Mouse (Mus musculus): ENCODE results near the gene Gstcd. TPM values are rescaled to one million over a fixed set of nuclear protein-coding genes. Genes with fewer than 3 reads are reported as not detected.

Gstcd gene
- polyA plus RNA-seq (2015; fragmentation: Nextera tagmentation; extraction: Ambion mirVana): 3.5 and 4.0 TPM in 2 replicates

DNA sequence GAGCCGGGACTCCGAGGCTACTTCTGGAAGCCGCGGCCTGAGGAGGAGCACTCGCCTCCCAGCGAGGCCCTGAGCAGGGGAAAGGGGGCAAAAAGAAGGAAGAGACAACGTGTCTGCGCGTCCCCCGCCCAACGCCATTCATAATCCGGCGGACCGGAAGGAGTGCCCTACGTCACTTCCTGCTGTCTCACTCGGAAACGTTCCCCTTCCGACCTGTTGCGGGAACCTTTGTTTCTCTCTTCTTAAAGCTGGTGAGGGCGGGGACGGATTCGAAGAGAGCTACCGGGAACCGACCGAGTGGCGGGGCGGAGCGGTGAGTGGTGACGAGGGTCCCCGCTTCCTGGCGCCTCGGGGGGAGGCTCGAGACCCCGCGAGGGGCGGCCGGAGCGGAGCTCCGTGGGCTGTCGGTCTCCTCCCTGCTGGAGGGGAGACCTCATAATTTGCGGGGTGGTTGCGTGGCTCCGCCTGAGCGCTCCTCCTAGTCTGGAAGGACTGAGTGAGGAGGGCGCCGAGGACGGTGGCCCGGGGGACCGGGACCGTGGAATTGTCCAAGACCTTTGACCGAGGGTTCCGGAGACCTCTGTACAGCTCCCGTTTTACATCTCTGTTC lies at the start of gene Gstcd, which contains the start of gene Ints12:
Gene Gstcd, minus strand, starts transcription at position 370 of the 610 bp plus-strand sequence.
Gene Ints12, plus strand, starts transcription at position 177 of the 610 bp plus-strand sequence.
- under 1% methylated on average over 53 of the region's 53 CpGs for WGBS
- H3K4me1 ChIP-seq (ENCODE audit: control insufficient read depth, insufficient read depth, low read length): peaks cover 22% of the 10 kb centered on the region
- ATAC-seq: peak; percentile 99
- H3K4me2 ChIP-seq (ENCODE audit: low read length): peak within 1 kb of the TSS; percentile 78
- H3K36me3 ChIP-seq (ENCODE audit: control insufficient read depth, insufficient read depth, low read length): no peaks in the 10 kb centered on the region
- H3K27ac ChIP-seq (ENCODE audit: low read length): peak within 1 kb of the TSS; percentile 92
- H3K27me3 ChIP-seq (ENCODE audit: control insufficient read depth, insufficient read depth, low read depth, low read length): no peaks in the 10 kb centered on the region
- H3K9me3 ChIP-seq (replicated peaks; ENCODE audit: control insufficient read depth, low read length, poor library complexity, severe bottlenecking): no peaks in the 10 kb centered on the region
- H3K4me3 ChIP-seq (ENCODE audit: low read depth, low read length): peak within 1 kb of the TSS; percentile 83
- H3K9ac ChIP-seq (ENCODE audit: low read depth, low read length): peak within 1 kb of the TSS; percentile 88

DNA sequence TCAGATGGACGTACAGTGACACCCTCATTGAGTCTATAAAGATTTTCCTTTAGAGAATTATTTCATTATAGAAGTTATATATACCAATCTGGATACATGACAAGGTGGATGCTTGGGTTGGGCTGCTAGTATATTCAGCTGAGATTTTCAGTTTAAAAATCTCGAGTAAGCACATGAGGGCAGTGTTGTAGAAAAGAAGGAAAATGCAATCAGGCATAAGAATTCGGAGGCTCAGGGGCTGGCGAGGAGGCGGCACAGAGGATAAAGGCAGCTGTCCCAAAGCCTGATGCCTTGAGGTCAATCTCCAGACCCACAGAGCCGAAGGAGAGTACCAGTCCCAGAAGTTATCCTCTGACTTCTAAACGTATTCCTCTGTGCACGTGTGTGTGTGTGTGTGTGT lies 40.8 kb upstream of the Gstcd start:
- no peak; the same call in 1 of the 2 replicates for ATAC-seq
- Histone ChIP-seq H3K36me3 (ENCODE audit: control insufficient read depth, insufficient read depth, low read length) (no peaks in the 10 kb centered on the region), H3K4me1 (ENCODE audit: control insufficient read depth, insufficient read depth, low read length) (no peaks in the 10 kb centered on the region), H3K9ac (ENCODE audit: low read depth, low read length) (no peak overlapping the region), H3K4me2 (ENCODE audit: low read length) (no peak overlapping the region), H3K4me3 (ENCODE audit: low read depth, low read length) (no peak overlapping the region), H3K27ac (ENCODE audit: low read length) (no peak overlapping the region), H3K27me3 (ENCODE audit: control insufficient read depth, insufficient read depth, low read depth, low read length) (no peaks in the 10 kb centered on the region), H3K9me3 (replicated peaks; ENCODE audit: control insufficient read depth, low read length, poor library complexity, severe bottlenecking) (no peaks in the 10 kb centered on the region)
- 43% methylated on average over 8 of the region's 8 CpGs for WGBS

DNA sequence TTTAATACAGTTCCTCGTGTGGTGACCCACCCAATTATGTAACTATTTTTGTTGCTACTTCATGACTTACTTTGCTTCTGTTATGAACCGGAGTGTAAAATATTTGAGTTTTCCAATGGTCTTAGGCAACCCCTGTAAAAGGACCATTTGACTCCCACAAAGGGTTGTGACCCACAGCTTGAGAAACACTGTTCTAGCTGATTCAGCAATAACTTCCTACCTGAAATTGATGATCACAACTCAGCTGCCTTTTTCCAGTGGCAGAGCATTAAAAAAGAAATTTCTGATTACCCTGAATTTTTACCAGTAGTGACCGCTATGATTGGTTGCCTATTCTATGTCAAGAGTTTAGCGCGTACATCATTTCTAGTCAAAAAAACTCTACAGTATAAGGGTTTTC lies 39.5 kb upstream of the Gstcd start:
- H3K4me3 ChIP-seq (ENCODE audit: low read depth, low read length): no peak overlapping the region
- no peaks in the 10 kb centered on the region for H3K9me3 ChIP-seq (replicated peaks; ENCODE audit: control insufficient read depth, low read length, poor library complexity, severe bottlenecking)
- H3K36me3 ChIP-seq (ENCODE audit: control insufficient read depth, insufficient read depth, low read length): no peaks in the 10 kb centered on the region
- ATAC-seq: no peak
- no peak overlapping the region for H3K27ac ChIP-seq (ENCODE audit: low read length)
- no peak overlapping the region for H3K4me2 ChIP-seq (ENCODE audit: low read length)
- H3K27me3 ChIP-seq (ENCODE audit: control insufficient read depth, insufficient read depth, low read depth, low read length): no peaks in the 10 kb centered on the region
- H3K9ac ChIP-seq (ENCODE audit: low read depth, low read length): no peak overlapping the region
- H3K4me1 ChIP-seq (ENCODE audit: control insufficient read depth, insufficient read depth, low read length): no peaks in the 10 kb centered on the region
- WGBS: 96% methylated on average over 5 of the region's 5 CpGs

DNA sequence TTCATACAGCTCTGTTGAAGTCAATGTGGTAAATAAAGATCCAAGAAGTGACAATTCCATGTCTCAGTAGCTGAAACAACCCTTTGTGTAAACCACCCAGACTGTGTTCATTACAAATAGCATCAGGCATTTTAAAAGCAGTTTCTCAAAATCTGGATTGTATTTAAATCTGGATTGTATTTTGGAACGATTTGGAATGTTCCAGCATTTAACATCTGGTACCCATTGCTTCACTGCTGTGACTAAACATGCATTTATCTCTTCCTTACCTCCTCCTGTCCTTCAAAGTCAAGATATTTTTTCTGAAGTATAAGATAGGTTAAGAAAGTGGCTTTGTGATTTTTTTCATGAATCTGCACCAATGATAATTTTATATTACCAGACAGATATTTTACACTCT lies 21.4 kb upstream of the Gstcd start:
- WGBS: 58% methylated on average over 1 of the region's 1 CpGs
- Histone ChIP-seq H3K4me3 (ENCODE audit: low read depth, low read length) (no peak overlapping the region), H3K27ac (ENCODE audit: low read length) (no peak overlapping the region), H3K27me3 (ENCODE audit: control insufficient read depth, insufficient read depth, low read depth, low read length) (no peaks in the 10 kb centered on the region), H3K9ac (ENCODE audit: low read depth, low read length) (no peak overlapping the region), H3K4me1 (ENCODE audit: control insufficient read depth, insufficient read depth, low read length) (no peaks in the 10 kb centered on the region), H3K4me2 (ENCODE audit: low read length) (no peak overlapping the region), H3K9me3 (replicated peaks; ENCODE audit: control insufficient read depth, low read length, poor library complexity, severe bottlenecking) (no peaks in the 10 kb centered on the region), H3K36me3 (ENCODE audit: control insufficient read depth, insufficient read depth, low read length) (no peaks in the 10 kb centered on the region)
- no peak for ATAC-seq

DNA sequence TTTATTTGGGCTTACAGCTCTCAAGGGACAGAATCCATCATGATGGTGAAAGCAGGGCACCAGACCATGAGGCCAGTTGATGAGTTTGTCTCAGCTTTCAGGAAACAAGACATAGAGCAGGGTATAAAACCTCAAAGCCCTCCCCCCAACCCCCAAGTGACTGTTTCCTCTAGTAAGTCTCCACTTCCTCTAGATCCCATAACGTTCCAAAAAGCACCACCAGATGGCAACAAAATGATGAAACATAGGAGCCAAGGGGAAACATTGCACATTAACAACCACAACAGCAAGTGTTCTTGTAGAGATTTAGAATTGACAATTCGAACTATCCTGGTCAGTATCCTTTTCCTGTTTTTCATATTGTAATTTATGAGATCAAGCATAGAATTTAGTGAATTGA lies 19.9 kb upstream of the Gstcd start:
- Histone ChIP-seq H3K36me3 (ENCODE audit: control insufficient read depth, insufficient read depth, low read length) (0 out of 2 replicates have a peak, but pooled peaks cover 2% of the 10 kb centered on the region), H3K27me3 (ENCODE audit: control insufficient read depth, insufficient read depth, low read depth, low read length) (no peaks in the 10 kb centered on the region), H3K4me1 (ENCODE audit: control insufficient read depth, insufficient read depth, low read length) (no peaks in the 10 kb centered on the region), H3K9me3 (replicated peaks; ENCODE audit: control insufficient read depth, low read length, poor library complexity, severe bottlenecking) (no peaks in the 10 kb centered on the region), H3K9ac (ENCODE audit: low read depth, low read length) (no peak overlapping the region), H3K4me3 (ENCODE audit: low read depth, low read length) (no peak overlapping the region), H3K4me2 (ENCODE audit: low read length) (no peak overlapping the region), H3K27ac (ENCODE audit: low read length) (no peak overlapping the region)
- 38% methylated on average over 2 of the region's 2 CpGs for WGBS
- ATAC-seq: peak; percentile 48; the same call in 1 of the 2 replicates

DNA sequence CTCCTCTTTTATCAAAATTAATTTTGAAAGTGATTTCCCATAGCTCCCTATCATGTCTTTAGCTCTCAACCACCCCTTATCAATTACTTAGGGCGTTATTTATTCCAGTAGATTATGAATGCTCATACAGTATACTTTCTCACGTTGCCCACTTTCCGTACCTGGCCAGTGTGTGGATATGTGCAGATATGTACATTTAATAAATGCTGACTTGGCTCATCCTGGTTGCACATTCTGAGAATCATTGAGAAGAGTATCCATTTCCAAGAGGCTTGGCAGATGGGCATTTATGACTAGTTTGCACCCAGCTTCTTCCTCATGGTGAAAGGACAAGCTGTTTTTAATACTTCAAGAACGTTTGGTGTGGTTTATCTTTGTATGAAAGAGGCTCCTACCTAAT lies 18.0 kb upstream of the Gstcd start:
- H3K9ac ChIP-seq (ENCODE audit: low read depth, low read length): no peak overlapping the region
- no peaks in the 10 kb centered on the region for H3K9me3 ChIP-seq (replicated peaks; ENCODE audit: control insufficient read depth, low read length, poor library complexity, severe bottlenecking)
- WGBS: 92% methylated on average over 4 of the region's 4 CpGs
- no peak for ATAC-seq
- H3K36me3 ChIP-seq (ENCODE audit: control insufficient read depth, insufficient read depth, low read length): peaks cover 8% of the 10 kb centered on the region
- no peaks in the 10 kb centered on the region for H3K27me3 ChIP-seq (ENCODE audit: control insufficient read depth, insufficient read depth, low read depth, low read length)
- H3K4me2 ChIP-seq (ENCODE audit: low read length): no peak overlapping the region
- no peak overlapping the region for H3K4me3 ChIP-seq (ENCODE audit: low read depth, low read length)
- H3K27ac ChIP-seq (ENCODE audit: low read length): no peak overlapping the region
- H3K4me1 ChIP-seq (ENCODE audit: control insufficient read depth, insufficient read depth, low read length): no peaks in the 10 kb centered on the region

DNA sequence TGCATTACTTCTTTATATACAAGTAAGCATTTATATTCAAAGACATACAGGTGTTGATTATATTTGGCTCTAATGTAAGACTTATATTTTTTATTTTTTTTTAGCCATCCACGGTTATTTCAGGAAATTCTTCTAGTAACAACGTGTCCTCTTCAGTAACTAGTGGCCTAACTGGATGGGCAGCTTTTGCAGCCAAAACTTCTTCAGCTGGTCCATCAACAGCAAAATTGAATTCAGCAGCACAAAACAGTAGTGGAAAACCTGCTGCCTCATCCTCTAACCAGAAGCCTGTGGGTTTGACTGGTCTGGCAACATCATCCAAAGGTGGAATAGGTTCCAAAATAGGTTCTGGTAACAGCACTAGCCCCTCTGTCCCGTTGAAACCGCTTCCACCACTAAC lies 16.9 kb upstream of the Gstcd start:
- Histone ChIP-seq H3K36me3 (ENCODE audit: control insufficient read depth, insufficient read depth, low read length) (peaks cover 11% of the 10 kb centered on the region), H3K9ac (ENCODE audit: low read depth, low read length) (no peak overlapping the region), H3K4me2 (ENCODE audit: low read length) (no peak overlapping the region), H3K27ac (ENCODE audit: low read length) (no peak overlapping the region), H3K9me3 (replicated peaks; ENCODE audit: control insufficient read depth, low read length, poor library complexity, severe bottlenecking) (no peaks in the 10 kb centered on the region), H3K4me3 (ENCODE audit: low read depth, low read length) (no peak overlapping the region), H3K27me3 (ENCODE audit: control insufficient read depth, insufficient read depth, low read depth, low read length) (no peaks in the 10 kb centered on the region), H3K4me1 (ENCODE audit: control insufficient read depth, insufficient read depth, low read length) (no peaks in the 10 kb centered on the region)
- no peak for ATAC-seq
- 94% methylated on average over 4 of the region's 4 CpGs for WGBS

DNA sequence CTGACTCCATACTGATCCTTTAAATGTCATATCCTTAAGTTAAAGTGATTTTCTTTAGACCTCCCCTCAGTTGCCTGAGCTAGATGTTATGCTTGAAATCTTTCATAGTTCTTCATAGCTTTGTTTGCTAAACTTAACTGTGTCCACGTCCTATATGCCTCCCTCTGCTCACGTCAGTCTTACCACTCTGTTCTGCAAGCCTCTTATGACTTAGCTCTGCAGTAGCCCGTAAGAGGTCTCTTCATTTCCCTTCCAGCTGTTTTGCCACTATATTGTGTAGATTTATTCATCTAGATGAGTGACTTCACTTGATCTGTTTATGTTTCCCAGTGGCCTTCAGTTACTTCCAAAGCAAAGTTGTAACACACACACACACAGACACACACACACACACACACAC lies 12.6 kb upstream of the Gstcd start:
- no peaks in the 10 kb centered on the region for H3K9me3 ChIP-seq (replicated peaks; ENCODE audit: control insufficient read depth, low read length, poor library complexity, severe bottlenecking)
- no peak overlapping the region for H3K27ac ChIP-seq (ENCODE audit: low read length)
- no peaks in the 10 kb centered on the region for H3K4me1 ChIP-seq (ENCODE audit: control insufficient read depth, insufficient read depth, low read length)
- H3K4me2 ChIP-seq (ENCODE audit: low read length): no peak overlapping the region
- no peak overlapping the region for H3K4me3 ChIP-seq (ENCODE audit: low read depth, low read length)
- no peaks in the 10 kb centered on the region for H3K27me3 ChIP-seq (ENCODE audit: control insufficient read depth, insufficient read depth, low read depth, low read length)
- H3K36me3 ChIP-seq (ENCODE audit: control insufficient read depth, insufficient read depth, low read length): peaks cover 22% of the 10 kb centered on the region
- 94% methylated on average over 3 of the region's 3 CpGs for WGBS
- no peak overlapping the region for H3K9ac ChIP-seq (ENCODE audit: low read depth, low read length)
- ATAC-seq: no peak

DNA sequence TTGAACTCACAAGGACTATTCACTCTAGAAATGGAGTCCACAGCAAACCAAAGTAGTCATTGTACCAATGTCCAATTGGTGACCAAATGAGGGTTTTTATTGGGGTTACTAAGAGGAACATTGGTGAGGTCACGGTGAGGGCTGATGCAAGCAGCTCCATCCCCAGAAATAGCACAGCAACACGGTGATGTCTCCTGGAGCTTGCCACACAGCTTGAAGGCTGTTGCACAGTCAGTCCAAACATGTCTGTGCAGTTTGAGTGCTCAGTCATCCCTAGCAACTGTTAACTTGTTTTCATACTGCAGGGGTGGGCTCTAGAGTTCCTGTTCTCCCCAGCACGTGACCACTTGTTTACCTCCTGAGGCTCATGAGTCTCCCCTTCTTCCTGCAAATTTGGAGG lies 11.9 kb upstream of the Gstcd start:
- ATAC-seq: no peak
- Histone ChIP-seq H3K9ac (ENCODE audit: low read depth, low read length) (no peak overlapping the region), H3K4me1 (ENCODE audit: control insufficient read depth, insufficient read depth, low read length) (no peaks in the 10 kb centered on the region), H3K9me3 (replicated peaks; ENCODE audit: control insufficient read depth, low read length, poor library complexity, severe bottlenecking) (no peaks in the 10 kb centered on the region), H3K27me3 (ENCODE audit: control insufficient read depth, insufficient read depth, low read depth, low read length) (no peaks in the 10 kb centered on the region), H3K36me3 (ENCODE audit: control insufficient read depth, insufficient read depth, low read length) (peaks cover 23% of the 10 kb centered on the region), H3K4me3 (ENCODE audit: low read depth, low read length) (no peak overlapping the region), H3K27ac (ENCODE audit: low read length) (no peak overlapping the region), H3K4me2 (ENCODE audit: low read length) (no peak overlapping the region)
- WGBS: 92% methylated on average over 3 of the region's 3 CpGs
